Mouse (Mus musculus) lung, postnatal 0 days (tissue): Measurements from ENCODE around the gene Olfr1023. TPM values are rescaled to one million over a fixed set of nuclear protein-coding genes. Genes with fewer than 3 reads are reported as not detected.

Experiments
- ATAC-seq: fragments of 200-750 bp; cut with Nextera tagmentation; 2 replicates; pipeline ENCODE4 v1.8.0; 2017; ENCODE audit warnings: moderate library complexity
- DNase-seq: peaks from one replicate; pipeline ENCODE4 v3.0.0-alpha.2; 2016; ENCODE audit warnings: low spot score
- H3K27ac ChIP-seq: fragments of 300-500 bp; sonication (generic); 2 replicates; pipeline ENCODE4 v1.5.1; 2014; ENCODE audit warnings: antibody characterized with exemption, mild to moderate bottlenecking, low read length, mixed read lengths
- H3K27me3 ChIP-seq: fragments of 300-500 bp; sonication (generic); replicated peaks from 2 replicates; pipeline ENCODE4 v1.6.1; 2014; ENCODE audit warnings: low read length, mixed read lengths; ENCODE audit not compliant: insufficient read depth
- H3K36me3 ChIP-seq: fragments of 300-500 bp; sonication (generic); 2 replicates; pipeline ENCODE4 v1.6.1; 2014; ENCODE audit warnings: low read length, mixed read lengths; ENCODE audit not compliant: insufficient read depth
- H3K4me1 ChIP-seq: fragments of 300-500 bp; sonication (generic); 2 replicates; pipeline ENCODE4 v1.6.1; 2014; ENCODE audit warnings: antibody characterized with exemption, low read depth, low read length, mixed read lengths; ENCODE audit not compliant: insufficient read depth
- H3K4me2 ChIP-seq: fragments of 300-500 bp; sonication (generic); replicated peaks from 2 replicates; pipeline ENCODE4 v1.6.1; 2014; ENCODE audit warnings: low read depth, mild to moderate bottlenecking, low read length, moderate library complexity, mixed read lengths
- H3K4me3 ChIP-seq: fragments of 300-500 bp; sonication (generic); 2 replicates; pipeline ENCODE4 v1.5.1; 2014; ENCODE audit warnings: low read depth, low read length
- H3K9ac ChIP-seq: fragments of 300-500 bp; sonication (generic); replicated peaks from 2 replicates; pipeline ENCODE4 v1.6.1; 2014; ENCODE audit warnings: low read depth, mild to moderate bottlenecking
- H3K9me3 ChIP-seq: fragments of 300-500 bp; sonication (generic); 2 replicates; pipeline ENCODE4 v1.6.1; 2016; ENCODE audit warnings: low read length, mixed read lengths
- CTCF ChIP-seq: IDR thresholded peaks from 2 replicates; pipeline ENCODE4 v1.5.1; 2016; ENCODE audit warnings: antibody characterized with exemption, mild to moderate bottlenecking
- EP300 ChIP-seq: IDR thresholded peaks from 2 replicates; pipeline ENCODE4 v1.6.1; 2016; ENCODE audit warnings: antibody characterized with exemption, mild to moderate bottlenecking, control low read depth
- WGBS: fragments of 180-500 bp; shearing (Covaris S2); extraction: QIAGEN DNeasy Blood & Tissue Kit; methylation state at CpG from one replicate; pipeline ENCODE4 v1.1.7; 2014; 5-methylcytosine and 5-hydroxymethylcytosine counted together
- polyA plus RNA-seq: library from polyadenylated mRNA; unstranded; fragments of >200 nt; fragmentation: Nextera tagmentation; extraction: Ambion mirVana; gene quantifications from 2 replicates; pipeline ENCODE4 v1.2.1, GENCODE M21; 2015

The Olfr1023 gene
- polyA plus RNA-seq: not detected in 2 replicates

GRCm38 (mm10) chr2:85885340-85885739 is at the start of gene Olfr1023:
Gene Olfr1023 (plus strand): TSS chr2:85885640.
- Histone ChIP-seq H3K9ac (no peak within 1 kb of the TSS), H3K9me3 (no peaks in the 10 kb centered on the region), H3K4me3 (no peak within 1 kb of the TSS), H3K4me1 (no peaks in the 10 kb centered on the region), H3K27ac (no peak within 1 kb of the TSS), H3K4me2 (no peak within 1 kb of the TSS), H3K27me3 (no peaks in the 10 kb centered on the region), H3K36me3 (no peaks in the 10 kb centered on the region)
- ATAC-seq (no peak), DNase-seq (no peak)
- TF ChIP-seq CTCF: no peak
- TF ChIP-seq EP300: no peak
- WGBS: 49% methylated on average over 2 of the region's 2 CpGs

- Histone ChIP-seq H3K36me3 (no peaks in the 10 kb centered on the region), H3K27ac (no peak within 1 kb of the TSS), H3K4me2 (no peak within 1 kb of the TSS), H3K27me3 (no peaks in the 10 kb centered on the region), H3K9ac (no peak within 1 kb of the TSS), H3K4me1 (no peaks in the 10 kb centered on the region), H3K9me3 (no peaks in the 10 kb centered on the region), H3K4me3 (no peak within 1 kb of the TSS)
- TF ChIP-seq CTCF (no peak), EP300 (no peak)
- no peak for ATAC-seq
- DNase-seq: no peak
Observed at GRCm38 (mm10) chr2:85845383-85845782, 40.1 kb upstream of the Olfr1023 start, which contains the start of gene Olfr1019. Gene Olfr1019 (minus strand): TSS chr2:85845483.

GRCm38 (mm10) chr2:85846730-85847129 is 38.7 kb upstream of the Olfr1023 start, which contains the start of gene Olfr1020:
Gene Olfr1020 (plus strand): TSS chr2:85847030.
- Histone ChIP-seq H3K4me3 (no peak within 1 kb of the TSS), H3K4me2 (no peak within 1 kb of the TSS), H3K9me3 (no peaks in the 10 kb centered on the region), H3K36me3 (no peaks in the 10 kb centered on the region), H3K27me3 (no peaks in the 10 kb centered on the region), H3K4me1 (no peaks in the 10 kb centered on the region), H3K27ac (no peak within 1 kb of the TSS), H3K9ac (no peak within 1 kb of the TSS)
- TF ChIP-seq EP300: no peak
- no peak for TF ChIP-seq CTCF
- WGBS: 70% methylated on average over 1 of the region's 1 CpGs
- ATAC-seq: no peak
- no peak for DNase-seq

GRCm38 (mm10) chr2:85868294-85868693 is 17.1 kb upstream of the Olfr1023 start, which contains the start of gene Olfr1022:
Gene Olfr1022 (plus strand): TSS chr2:85868594.
- 15% methylated on average over 2 of the region's 2 CpGs for WGBS
- Histone ChIP-seq H3K9me3 (no peaks in the 10 kb centered on the region), H3K9ac (no peak within 1 kb of the TSS), H3K36me3 (no peaks in the 10 kb centered on the region), H3K27me3 (no peaks in the 10 kb centered on the region), H3K27ac (no peak within 1 kb of the TSS), H3K4me1 (no peaks in the 10 kb centered on the region), H3K4me3 (no peak within 1 kb of the TSS), H3K4me2 (no peak within 1 kb of the TSS)
- TF ChIP-seq EP300 (no peak), CTCF (no peak)
- DNase-seq: no peak
- no peak for ATAC-seq

GRCm38 (mm10) chr2:85904952-85905351 is 19.5 kb downstream of the Olfr1023 start, which contains the start of gene Olfr1024:
Gene Olfr1024 (minus strand): TSS chr2:85905052.
- Histone ChIP-seq H3K27me3 (no peaks in the 10 kb centered on the region), H3K9ac (no peak within 1 kb of the TSS), H3K4me3 (no peak within 1 kb of the TSS), H3K4me2 (no peak within 1 kb of the TSS), H3K27ac (no peak within 1 kb of the TSS), H3K9me3 (no peaks in the 10 kb centered on the region), H3K36me3 (no peaks in the 10 kb centered on the region), H3K4me1 (no peaks in the 10 kb centered on the region)
- 77% methylated on average over 3 of the region's 3 CpGs for WGBS
- TF ChIP-seq CTCF: no peak
- no peak for TF ChIP-seq EP300
- ATAC-seq: no peak
- no peak for DNase-seq

GRCm38 (mm10) chr2:85913197-85913596 is 27.8 kb downstream of the Olfr1023 start:
- DNase-seq: no peak
- no peak for ATAC-seq
- Histone ChIP-seq H3K4me3 (no peak overlapping the region), H3K36me3 (no peaks in the 10 kb centered on the region), H3K4me2 (no peak overlapping the region), H3K9ac (no peak overlapping the region), H3K9me3 (no peaks in the 10 kb centered on the region), H3K27ac (no peak overlapping the region), H3K27me3 (no peaks in the 10 kb centered on the region), H3K4me1 (no peaks in the 10 kb centered on the region)
- TF ChIP-seq EP300: no peak
- TF ChIP-seq CTCF: no peak

GRCm38 (mm10) chr2:85914893-85915292 is 29.5 kb downstream of the Olfr1023 start, which contains the start of gene Olfr1025-ps1:
Gene Olfr1025-ps1 (plus strand): TSS chr2:85915193.
- Histone ChIP-seq H3K27me3 (no peaks in the 10 kb centered on the region), H3K4me3 (no peak within 1 kb of the TSS), H3K27ac (no peak within 1 kb of the TSS), H3K9ac (no peak within 1 kb of the TSS), H3K4me1 (no peaks in the 10 kb centered on the region), H3K4me2 (no peak within 1 kb of the TSS), H3K36me3 (no peaks in the 10 kb centered on the region), H3K9me3 (no peaks in the 10 kb centered on the region)
- TF ChIP-seq CTCF (no peak), EP300 (no peak)
- ATAC-seq (no peak), DNase-seq (no peak)
- WGBS: 39% methylated on average over 1 of the region's 1 CpGs
